Mouse (Mus musculus): ENCODE results near the gene Riiad1. TPM values are rescaled to one million over a fixed set of nuclear protein-coding genes. Genes with fewer than 3 reads are reported as not detected.

Gene Riiad1
- polyA plus RNA-seq, 1 experiment from 2014 or later = 4.7 TPM

GRCm38 (mm10) chr3:94442951-94443596 is 37.1 kb downstream of the Riiad1 start, which contains the start of gene Mrpl9:
TSS of gene Mrpl9 (plus strand) at chr3:94443318.
- Histone ChIP-seq H3K27me3 (ENCODE audit: control insufficient read depth, insufficient read depth, low read length) (no peaks in the 10 kb centered on the region), H3K36me3 (ENCODE audit: control insufficient read depth, insufficient read depth) (peaks cover 24% of the 10 kb centered on the region), H3K4me1 (ENCODE audit: control insufficient read depth, insufficient read depth, low read length) (peaks cover 7% of the 10 kb centered on the region), H3K27ac (ENCODE audit: low read length) (peak within 1 kb of the TSS; percentile 79), H3K4me3 (ENCODE audit: low read length) (peak within 1 kb of the TSS; percentile 97), H3K9me3 (replicated peaks; ENCODE audit: control insufficient read depth, low read length) (no peaks in the 10 kb centered on the region), H3K4me2 (ENCODE audit: low read depth, low read length) (peak within 1 kb of the TSS; percentile 94), H3K9ac (ENCODE audit: low read length) (peak within 1 kb of the TSS; percentile 97)
- WGBS = under 1% methylated on average over 38 of the region's 39 CpGs
- peak; percentile 97 for ATAC-seq (replicated peaks; ENCODE audit: extremely low read depth, insufficient read depth, low FRiP score)

- Histone ChIP-seq H3K4me1 (ENCODE audit: control insufficient read depth, insufficient read depth, low read length) (peaks cover 7% of the 10 kb centered on the region), H3K4me3 (ENCODE audit: low read length) (no peak overlapping the region), H3K27ac (ENCODE audit: low read length) (no peak overlapping the region), H3K36me3 (ENCODE audit: control insufficient read depth, insufficient read depth) (peaks cover 5% of the 10 kb centered on the region), H3K27me3 (ENCODE audit: control insufficient read depth, insufficient read depth, low read length) (no peaks in the 10 kb centered on the region), H3K4me2 (ENCODE audit: low read depth, low read length) (no peak overlapping the region), H3K9me3 (replicated peaks; ENCODE audit: control insufficient read depth, low read length) (no peaks in the 10 kb centered on the region), H3K9ac (ENCODE audit: low read length) (no peak overlapping the region)
- WGBS = 38% methylated on average over 3 of the region's 3 CpGs
- ATAC-seq (replicated peaks; ENCODE audit: extremely low read depth, insufficient read depth, low FRiP score) = no peak
These were observed 39.0 kb downstream of the Riiad1 start for GRCm38 (mm10) chr3:94441182-94441581.

GRCm38 (mm10) chr3:94436420-94436819 is 43.7 kb downstream of the Riiad1 start:
- Histone ChIP-seq H3K27me3 (ENCODE audit: control insufficient read depth, insufficient read depth, low read length) (no peaks in the 10 kb centered on the region), H3K36me3 (ENCODE audit: control insufficient read depth, insufficient read depth) (no peaks in the 10 kb centered on the region), H3K4me3 (ENCODE audit: low read length) (no peak overlapping the region), H3K9ac (ENCODE audit: low read length) (no peak overlapping the region), H3K9me3 (replicated peaks; ENCODE audit: control insufficient read depth, low read length) (no peaks in the 10 kb centered on the region), H3K27ac (ENCODE audit: low read length) (no peak overlapping the region), H3K4me2 (ENCODE audit: low read depth, low read length) (no peak overlapping the region), H3K4me1 (ENCODE audit: control insufficient read depth, insufficient read depth, low read length) (no peaks in the 10 kb centered on the region)
- WGBS = 71% methylated on average over 9 of the region's 9 CpGs
- ATAC-seq (replicated peaks; ENCODE audit: extremely low read depth, insufficient read depth, low FRiP score) = no peak

- H3K9ac ChIP-seq (ENCODE audit: low read length) = no peak overlapping the region
- H3K27me3 ChIP-seq (ENCODE audit: control insufficient read depth, insufficient read depth, low read length) = no peaks in the 10 kb centered on the region
- H3K4me2 ChIP-seq (ENCODE audit: low read depth, low read length) = no peak overlapping the region
- no peak overlapping the region for H3K27ac ChIP-seq (ENCODE audit: low read length)
- no peak for ATAC-seq (replicated peaks; ENCODE audit: extremely low read depth, insufficient read depth, low FRiP score)
- H3K4me3 ChIP-seq (ENCODE audit: low read length) = no peak overlapping the region
- H3K36me3 ChIP-seq (ENCODE audit: control insufficient read depth, insufficient read depth) = no peaks in the 10 kb centered on the region
- WGBS = 77% methylated on average over 2 of the region's 2 CpGs
- H3K4me1 ChIP-seq (ENCODE audit: control insufficient read depth, insufficient read depth, low read length) = no peaks in the 10 kb centered on the region
- no peaks in the 10 kb centered on the region for H3K9me3 ChIP-seq (replicated peaks; ENCODE audit: control insufficient read depth, low read length)
These were observed 45.8 kb downstream of the Riiad1 start for GRCm38 (mm10) chr3:94434305-94434704.

GRCm38 (mm10) chr3:94430980-94431379 is 49.2 kb downstream of the Riiad1 start:
- no peak for ATAC-seq (replicated peaks; ENCODE audit: extremely low read depth, insufficient read depth, low FRiP score)
- Histone ChIP-seq H3K4me2 (ENCODE audit: low read depth, low read length) (no peak overlapping the region), H3K9me3 (replicated peaks; ENCODE audit: control insufficient read depth, low read length) (no peaks in the 10 kb centered on the region), H3K27me3 (ENCODE audit: control insufficient read depth, insufficient read depth, low read length) (no peaks in the 10 kb centered on the region), H3K36me3 (ENCODE audit: control insufficient read depth, insufficient read depth) (no peaks in the 10 kb centered on the region), H3K4me1 (ENCODE audit: control insufficient read depth, insufficient read depth, low read length) (no peaks in the 10 kb centered on the region), H3K4me3 (ENCODE audit: low read length) (no peak overlapping the region), H3K27ac (ENCODE audit: low read length) (no peak overlapping the region), H3K9ac (ENCODE audit: low read length) (no peak overlapping the region)
- 46% methylated on average over 2 of the region's 2 CpGs for WGBS

Other genes with a start within 250 kb of the Riiad1 start
- gene Gm4778, start 216.3 kb downstream of the Riiad1 start, polyA plus RNA-seq (2015; fragmentation: Nextera tagmentation; extraction: Ambion mirVana) = not detected in 2 replicates
- 12.4 and 13.0 TPM in 2 replicates for gene Them4, start 170.3 kb downstream of the Riiad1 start, polyA plus RNA-seq (2015; fragmentation: Nextera tagmentation; extraction: Ambion mirVana)
- 0.14 TPM in 1 of 2 replicates, not detected in the other for gene Them5, start 138.2 kb downstream of the Riiad1 start, polyA plus RNA-seq (2015; fragmentation: Nextera tagmentation; extraction: Ambion mirVana)
- 0.22 and 0.54 TPM in 2 replicates for gene C2cd4d, start 117.9 kb downstream of the Riiad1 start, polyA plus RNA-seq (2015; fragmentation: Nextera tagmentation; extraction: Ambion mirVana)
- 10.1 and 15.1 TPM in 2 replicates for gene Rorc, start 107.5 kb downstream of the Riiad1 start, polyA plus RNA-seq (2015; fragmentation: Nextera tagmentation; extraction: Ambion mirVana)
- gene Lingo4, start 81.8 kb downstream of the Riiad1 start, polyA plus RNA-seq (2015; fragmentation: Nextera tagmentation; extraction: Ambion mirVana) = 0.27 and 0.46 TPM in 2 replicates
- 10.1 and 12.2 TPM in 2 replicates for gene Tdrkh, start 67.1 kb downstream of the Riiad1 start, polyA plus RNA-seq (2015; fragmentation: Nextera tagmentation; extraction: Ambion mirVana)
- 64.6 and 71.6 TPM in 2 replicates for gene Mrpl9, start 37.0 kb downstream of the Riiad1 start, polyA plus RNA-seq (2015; fragmentation: Nextera tagmentation; extraction: Ambion mirVana)
- 0.49 and 0.72 TPM in 2 replicates for gene Oaz3, start 36.4 kb downstream of the Riiad1 start, polyA plus RNA-seq (2015; fragmentation: Nextera tagmentation; extraction: Ambion mirVana)
- 1.7 and 1.8 TPM in 2 replicates for gene Celf3, start 2.0 kb downstream of the Riiad1 start, polyA plus RNA-seq (2015; fragmentation: Nextera tagmentation; extraction: Ambion mirVana)
- 30.5 and 31.2 TPM in 2 replicates for gene Snx27, start 102.4 kb upstream of the Riiad1 start, polyA plus RNA-seq (2015; fragmentation: Nextera tagmentation; extraction: Ambion mirVana)
- not detected in 2 replicates for gene Gm10972, start 162.8 kb upstream of the Riiad1 start, polyA plus RNA-seq (2015; fragmentation: Nextera tagmentation; extraction: Ambion mirVana)
- 6.4 and 7.0 TPM in 2 replicates for gene Tuft1, start 178.5 kb upstream of the Riiad1 start, polyA plus RNA-seq (2015; fragmentation: Nextera tagmentation; extraction: Ambion mirVana)
- gene Selenbp2, start 213.2 kb upstream of the Riiad1 start, polyA plus RNA-seq (2015; fragmentation: Nextera tagmentation; extraction: Ambion mirVana) = 4.0 and 4.3 TPM in 2 replicates